Mouse (Mus musculus): ENCODE data around the gene Syngap1. TPM values are rescaled to one million over a fixed set of nuclear protein-coding genes. Genes with fewer than 3 reads are reported as not detected.
A peak's percentile ranks its signal among the peaks of the same experiment; 100 is the strongest.

Syngap1 gene
- polyA plus RNA-seq, 1 experiment = 7.6 TPM

- no peaks in the 10 kb centered on the region for H3K36me3 ChIP-seq (ENCODE audit: control insufficient read depth, insufficient read depth, low read length)
- H3K27ac ChIP-seq (ENCODE audit: control insufficient read depth, insufficient read depth, low read length) = no peak overlapping the region
- DNase-seq = no peak
- TF ChIP-seq CTCF (IDR thresholded peaks at IDR 0.05; ENCODE audit: borderline replicate concordance, control insufficient read depth, extremely low read depth, insufficient read depth, low read length, poor library complexity) (no peak), POLR2A (IDR thresholded peaks at IDR 0.05; ENCODE audit: control insufficient read depth, extremely low read depth, insufficient read depth, low read length, poor library complexity) (no peak)
- peaks cover 5% of the 10 kb centered on the region for H3K4me1 ChIP-seq (replicated peaks; ENCODE audit: control insufficient read depth, insufficient read depth, low read length)
- no peaks in the 10 kb centered on the region for H3K27me3 ChIP-seq (ENCODE audit: control insufficient read depth, insufficient read depth, low read length)
- no peak overlapping the region for H3K4me3 ChIP-seq (ENCODE audit: control insufficient read depth, insufficient read depth, low read length)
- 40% methylated on average over 11 of the region's 11 CpGs for WGBS
Observed at GRCm38 (mm10) chr17:27005644-27006043, 64.6 kb downstream of the Syngap1 start.

GRCm38 (mm10) chr17:27008277-27008676 lies 67.2 kb downstream of the Syngap1 start:
- TF ChIP-seq CTCF (IDR thresholded peaks at IDR 0.05; ENCODE audit: borderline replicate concordance, control insufficient read depth, extremely low read depth, insufficient read depth, low read length, poor library complexity) (no peak), POLR2A (IDR thresholded peaks at IDR 0.05; ENCODE audit: control insufficient read depth, extremely low read depth, insufficient read depth, low read length, poor library complexity) (no peak)
- Histone ChIP-seq H3K4me3 (ENCODE audit: control insufficient read depth, insufficient read depth, low read length) (no peak overlapping the region), H3K36me3 (ENCODE audit: control insufficient read depth, insufficient read depth, low read length) (no peaks in the 10 kb centered on the region), H3K27ac (ENCODE audit: control insufficient read depth, insufficient read depth, low read length) (no peak overlapping the region), H3K4me1 (replicated peaks; ENCODE audit: control insufficient read depth, insufficient read depth, low read length) (peaks cover 16% of the 10 kb centered on the region), H3K27me3 (ENCODE audit: control insufficient read depth, insufficient read depth, low read length) (no peaks in the 10 kb centered on the region)
- DNase-seq = no peak
- WGBS = 64% methylated on average over 2 of the region's 2 CpGs

GRCm38 (mm10) chr17:27011167-27011566 lies 70.1 kb downstream of the Syngap1 start:
- H3K4me3 ChIP-seq (ENCODE audit: control insufficient read depth, insufficient read depth, low read length) = no peak overlapping the region
- 94% methylated on average over 10 of the region's 10 CpGs for WGBS
- TF ChIP-seq POLR2A (IDR thresholded peaks at IDR 0.05; ENCODE audit: control insufficient read depth, extremely low read depth, insufficient read depth, low read length, poor library complexity) = no peak
- no peak for TF ChIP-seq CTCF (IDR thresholded peaks at IDR 0.05; ENCODE audit: borderline replicate concordance, control insufficient read depth, extremely low read depth, insufficient read depth, low read length, poor library complexity)
- DNase-seq = no peak
- H3K27ac ChIP-seq (ENCODE audit: control insufficient read depth, insufficient read depth, low read length) = no peak overlapping the region
- H3K27me3 ChIP-seq (ENCODE audit: control insufficient read depth, insufficient read depth, low read length) = no peaks in the 10 kb centered on the region
- H3K36me3 ChIP-seq (ENCODE audit: control insufficient read depth, insufficient read depth, low read length) = no peaks in the 10 kb centered on the region
- H3K4me1 ChIP-seq (replicated peaks; ENCODE audit: control insufficient read depth, insufficient read depth, low read length) = peaks cover 16% of the 10 kb centered on the region

- Histone ChIP-seq H3K4me1 (replicated peaks; ENCODE audit: control insufficient read depth, insufficient read depth, low read length) (peaks cover 19% of the 10 kb centered on the region), H3K4me3 (ENCODE audit: control insufficient read depth, insufficient read depth, low read length) (peak overlapping the region; percentile 22; the same call in 1 of the 2 replicates), H3K36me3 (ENCODE audit: control insufficient read depth, insufficient read depth, low read length) (no peaks in the 10 kb centered on the region), H3K27me3 (ENCODE audit: control insufficient read depth, insufficient read depth, low read length) (no peaks in the 10 kb centered on the region), H3K27ac (ENCODE audit: control insufficient read depth, insufficient read depth, low read length) (peak overlapping the region; percentile 9; the same call in 1 of the 2 replicates)
- DNase-seq = peak; percentile 68
- WGBS = 8% methylated on average over 14 of the region's 14 CpGs
- TF ChIP-seq POLR2A (IDR thresholded peaks at IDR 0.05; ENCODE audit: control insufficient read depth, extremely low read depth, insufficient read depth, low read length, poor library complexity) = no peak
- TF ChIP-seq CTCF (IDR thresholded peaks at IDR 0.05; ENCODE audit: borderline replicate concordance, control insufficient read depth, extremely low read depth, insufficient read depth, low read length, poor library complexity) = no peak
Observed at GRCm38 (mm10) chr17:27011998-27012672, 71.1 kb downstream of the Syngap1 start.

GRCm38 (mm10) chr17:27012909-27013308 lies 71.9 kb downstream of the Syngap1 start:
- Histone ChIP-seq H3K27ac (ENCODE audit: control insufficient read depth, insufficient read depth, low read length) (peak overlapping the region; percentile 9; the same call in 1 of the 2 replicates), H3K27me3 (ENCODE audit: control insufficient read depth, insufficient read depth, low read length) (no peaks in the 10 kb centered on the region), H3K36me3 (ENCODE audit: control insufficient read depth, insufficient read depth, low read length) (no peaks in the 10 kb centered on the region), H3K4me3 (ENCODE audit: control insufficient read depth, insufficient read depth, low read length) (no peak overlapping the region), H3K4me1 (replicated peaks; ENCODE audit: control insufficient read depth, insufficient read depth, low read length) (peaks cover 24% of the 10 kb centered on the region)
- 15% methylated on average over 6 of the region's 6 CpGs for WGBS
- TF ChIP-seq CTCF (IDR thresholded peaks at IDR 0.05; ENCODE audit: borderline replicate concordance, control insufficient read depth, extremely low read depth, insufficient read depth, low read length, poor library complexity) (no peak), POLR2A (IDR thresholded peaks at IDR 0.05; ENCODE audit: control insufficient read depth, extremely low read depth, insufficient read depth, low read length, poor library complexity) (no peak)
- DNase-seq = no peak

GRCm38 (mm10) chr17:27017564-27018499 lies 76.8 kb downstream of the Syngap1 start:
- Histone ChIP-seq H3K4me1 (replicated peaks; ENCODE audit: control insufficient read depth, insufficient read depth, low read length) (peaks cover 17% of the 10 kb centered on the region), H3K27ac (ENCODE audit: control insufficient read depth, insufficient read depth, low read length) (peak overlapping the region; percentile 9; the same call in 1 of the 2 replicates), H3K27me3 (ENCODE audit: control insufficient read depth, insufficient read depth, low read length) (no peaks in the 10 kb centered on the region), H3K4me3 (ENCODE audit: control insufficient read depth, insufficient read depth, low read length) (peak overlapping the region; percentile 54), H3K36me3 (ENCODE audit: control insufficient read depth, insufficient read depth, low read length) (peaks cover 20% of the 10 kb centered on the region)
- no peak for TF ChIP-seq CTCF (IDR thresholded peaks at IDR 0.05; ENCODE audit: borderline replicate concordance, control insufficient read depth, extremely low read depth, insufficient read depth, low read length, poor library complexity)
- 0 out of 2 replicates have a peak, but pooled peaks have one; percentile 42 for TF ChIP-seq POLR2A (IDR thresholded peaks at IDR 0.05; ENCODE audit: control insufficient read depth, extremely low read depth, insufficient read depth, low read length, poor library complexity)
- 3% methylated on average over 34 of the region's 34 CpGs for WGBS
- peak; percentile 93 for DNase-seq
